Mouse (Mus musculus) liver, embryonic 14.5 days (tissue): ENCODE data around the gene Btbd18.

Source experiments
- CTCF ChIP-seq: IDR thresholded peaks from 2 replicates; pipeline ENCODE4 v1.5.1; 2016; ENCODE audit warnings: antibody characterized with exemption, low read depth, control low read depth
- EP300 ChIP-seq: IDR thresholded peaks from 2 replicates; pipeline ENCODE4 v1.6.1; 2016; ENCODE audit warnings: antibody characterized with exemption, low read depth

DNA sequence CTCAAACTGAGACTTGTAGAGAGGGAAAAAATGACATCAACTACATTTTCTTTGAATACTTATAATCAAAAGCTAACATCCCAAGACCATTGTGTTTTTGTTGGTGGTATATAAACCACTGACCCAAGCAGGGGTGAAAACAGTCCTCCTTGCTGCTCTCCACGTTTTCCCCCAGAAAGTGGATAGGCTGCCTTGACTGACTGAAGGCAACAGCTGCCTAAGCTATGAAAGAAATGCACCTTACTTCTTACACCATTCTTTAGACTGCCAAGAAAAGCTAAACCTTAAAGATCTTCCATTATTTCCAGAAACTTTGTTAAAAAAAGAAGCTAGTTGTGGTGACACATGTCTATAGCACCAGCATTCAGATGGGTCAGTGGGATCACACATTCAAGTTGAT lies 12.7 kb upstream of the Btbd18 start:
- TF ChIP-seq CTCF (no peak), EP300 (no peak)
